Mouse (Mus musculus) R1 (cell line): ENCODE measurements at regions not wholly inside any gene's neighbourhood (a gene's known extent, or its start where the extent isn't known, plus 50 kb on each side); places are given as distances from the start of the nearest gene placed in this dataset.

Experiments used
- DNase-seq: peaks from one replicate; pipeline ENCODE4 v3.0.0-alpha.2; 2018; ENCODE audit warnings: low read depth, low spot score

DNA sequence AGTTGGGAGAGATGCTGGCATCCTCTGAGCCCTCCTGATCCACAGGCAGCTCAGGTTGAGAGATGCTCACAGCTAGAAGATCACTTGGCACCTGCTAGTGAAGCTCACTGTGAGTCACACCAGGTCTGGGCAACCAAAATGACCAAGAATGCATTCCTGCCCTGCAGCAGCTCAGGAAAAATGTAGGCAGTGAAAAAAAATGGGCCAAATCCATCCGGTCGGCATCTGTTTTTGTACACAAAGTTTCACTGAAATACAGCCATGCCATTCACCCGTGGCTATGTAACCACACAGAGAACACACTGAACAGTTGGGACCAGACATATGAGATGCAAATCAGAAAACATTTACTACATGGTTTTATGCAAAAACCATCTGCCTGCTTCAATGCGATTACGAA is 135.1 kb downstream of the Tomm20 start:
- DNase-seq = no peak

DNA sequence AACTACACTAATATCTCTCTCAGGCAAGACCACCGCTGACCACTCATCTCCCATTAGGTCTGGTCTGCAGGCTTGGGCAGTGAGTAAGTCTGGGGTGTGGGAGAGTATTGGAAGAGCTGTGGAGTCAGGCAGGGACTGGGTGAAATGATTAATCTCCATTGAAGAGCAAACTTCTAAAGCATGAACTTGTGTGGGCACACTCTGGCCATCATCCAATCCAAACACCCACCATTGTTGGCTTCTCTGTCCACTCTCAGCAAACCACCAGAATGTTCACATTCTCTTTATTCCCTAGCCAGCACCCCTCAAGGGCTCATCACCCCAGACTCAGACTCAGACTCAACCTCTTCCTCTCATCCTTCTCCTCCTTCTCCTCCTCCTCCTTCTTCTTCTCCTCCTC is 136.3 kb downstream of the Tomm20 start:
- DNase-seq = no peak

DNA sequence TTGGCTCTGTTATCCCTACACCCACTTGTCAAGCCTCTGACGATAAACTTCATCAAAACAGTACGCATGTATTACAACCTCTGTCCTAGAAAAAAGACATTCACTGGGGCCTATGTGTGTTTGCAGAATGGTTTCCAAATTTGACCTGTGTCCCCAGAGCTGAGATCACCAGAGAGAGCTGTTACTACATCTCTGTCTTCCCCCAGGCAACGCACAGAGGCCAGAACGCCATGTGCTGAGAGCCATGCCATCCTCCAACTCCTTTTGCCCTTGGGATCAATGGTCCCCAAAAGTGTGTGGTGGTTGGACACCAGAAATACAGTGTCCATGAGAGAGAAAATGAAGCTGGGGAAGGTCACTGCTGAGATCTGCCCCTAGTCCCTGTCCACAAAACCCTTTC is 137.1 kb downstream of the Tomm20 start:
- no peak for DNase-seq

DNA sequence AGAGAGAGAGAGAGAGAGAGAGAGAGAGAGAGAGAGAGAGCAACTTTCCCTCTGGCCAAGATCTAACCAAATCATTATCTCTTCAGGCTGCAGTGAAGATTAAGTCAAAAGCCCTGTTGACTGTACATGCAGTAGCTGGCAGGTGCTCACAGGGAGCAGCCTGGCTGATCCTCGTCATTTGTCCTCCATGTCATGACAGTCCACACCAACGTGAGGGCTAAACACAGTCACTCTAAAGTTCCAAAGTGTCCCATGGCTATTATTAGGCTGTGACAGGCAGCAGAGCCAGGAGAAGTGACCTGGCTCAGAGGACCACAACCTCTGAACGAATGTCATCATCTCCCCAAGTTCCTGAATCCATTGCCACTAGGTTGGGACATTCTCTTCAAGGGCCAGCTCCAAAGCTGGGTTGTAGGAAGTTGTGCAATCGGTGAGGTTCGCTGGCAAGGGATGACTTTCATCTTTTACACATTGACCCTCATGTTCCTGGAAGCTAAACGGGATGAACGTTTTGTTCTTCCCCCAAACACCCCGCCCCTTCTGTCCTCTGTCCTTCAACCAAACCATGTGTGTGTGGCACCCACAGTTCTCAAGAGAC is 138.4 kb downstream of the Tomm20 start:
- no peak for DNase-seq

DNA sequence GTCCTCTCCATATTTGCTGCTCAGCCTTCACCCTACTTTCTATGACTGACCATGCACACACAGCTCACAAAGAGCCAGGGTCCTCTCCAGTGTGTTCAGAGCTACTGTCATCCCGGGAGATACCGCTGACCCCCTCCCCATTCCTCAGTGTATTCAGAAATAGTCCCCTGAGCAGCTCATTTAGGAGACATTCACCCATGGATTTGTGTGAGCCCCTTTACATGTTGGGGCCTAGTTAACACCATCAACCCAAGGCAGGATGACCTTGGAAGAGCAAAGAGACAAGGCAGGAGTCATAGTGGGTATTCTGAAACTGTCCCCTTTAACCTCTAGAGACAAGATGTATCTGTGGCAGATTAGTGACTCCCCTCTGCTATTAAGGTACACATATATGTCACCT is 139.1 kb downstream of the Tomm20 start:
- DNase-seq = no peak

DNA sequence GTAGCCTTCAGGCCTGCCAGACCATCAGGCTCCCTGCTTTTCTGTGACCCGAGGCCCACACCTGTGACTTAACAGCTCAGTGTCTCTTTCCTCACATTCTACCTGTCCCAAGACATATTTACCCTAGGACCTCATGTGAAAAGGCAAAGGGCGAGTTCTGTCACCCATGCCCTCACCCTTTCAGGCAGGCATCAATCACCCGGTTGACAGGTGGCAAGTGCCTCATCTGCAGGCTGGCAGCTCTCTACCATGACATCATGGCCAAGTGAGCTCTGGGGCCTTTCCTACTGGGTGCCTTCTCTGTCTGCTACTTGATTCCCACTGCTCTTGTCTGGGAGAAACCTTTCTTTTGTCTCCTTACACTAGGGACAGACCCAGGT is 139.5 kb downstream of the Tomm20 start:
- no peak for DNase-seq

DNA sequence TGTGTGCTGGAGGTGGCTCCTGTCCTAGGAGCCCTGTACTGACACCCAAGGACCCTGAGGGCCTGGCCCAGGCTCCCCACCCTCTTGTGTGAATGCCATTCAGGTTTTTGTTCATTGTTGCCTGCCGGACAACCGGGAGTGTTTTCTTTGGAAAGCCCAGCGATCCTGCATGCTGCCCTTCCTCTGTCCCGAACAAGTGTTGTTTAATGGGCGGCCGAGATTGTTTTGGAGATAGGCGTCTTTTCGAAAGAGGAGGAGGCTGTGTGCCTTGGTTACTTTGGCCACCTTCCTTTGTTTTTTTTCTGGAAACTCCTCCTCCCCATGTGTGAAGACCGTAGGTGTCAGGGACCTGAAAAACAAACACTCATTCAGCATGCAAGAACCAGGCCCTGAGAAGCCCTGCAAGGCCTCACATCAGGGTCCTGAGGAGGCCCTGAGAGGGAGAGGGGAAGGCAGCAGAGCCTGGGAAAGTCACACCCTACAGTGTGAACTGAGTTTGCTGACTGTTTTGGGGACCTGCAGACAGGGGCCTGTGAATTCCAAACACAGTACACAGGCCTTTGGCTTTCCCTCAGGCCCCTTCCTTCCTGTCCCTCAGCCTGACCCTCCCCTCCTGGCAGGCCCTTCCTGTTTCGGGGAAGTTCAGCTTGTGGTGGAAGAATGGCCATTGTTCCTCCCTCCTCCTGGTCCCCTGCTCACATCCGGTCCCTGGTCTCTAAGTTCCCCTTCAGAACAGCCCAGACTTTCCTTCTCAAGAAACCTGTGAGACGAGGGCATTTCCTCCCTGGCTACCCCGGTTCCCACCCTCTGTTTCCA is 140.1 kb downstream of the Tomm20 start:
- peak; percentile 39 for DNase-seq

DNA sequence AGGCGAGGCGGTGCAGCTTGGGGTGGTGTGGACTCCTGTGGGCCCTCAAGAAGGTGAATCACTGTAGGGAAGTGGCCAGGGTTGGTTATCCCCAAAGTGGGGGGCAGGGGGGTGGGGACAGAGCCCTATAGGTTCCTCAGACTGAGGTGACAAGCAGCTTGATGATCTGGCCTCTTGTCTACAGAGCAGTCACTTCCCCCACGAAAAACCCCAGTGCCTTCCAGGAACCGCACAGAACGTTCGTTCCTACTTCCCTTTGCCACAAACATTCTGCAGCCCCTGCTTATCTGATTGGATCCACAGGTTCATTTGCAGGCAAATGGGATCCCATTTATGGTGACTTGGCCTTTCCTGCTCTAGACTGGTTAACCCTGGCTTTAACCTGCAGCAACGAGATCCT is 141.5 kb downstream of the Tomm20 start:
- no peak for DNase-seq

DNA sequence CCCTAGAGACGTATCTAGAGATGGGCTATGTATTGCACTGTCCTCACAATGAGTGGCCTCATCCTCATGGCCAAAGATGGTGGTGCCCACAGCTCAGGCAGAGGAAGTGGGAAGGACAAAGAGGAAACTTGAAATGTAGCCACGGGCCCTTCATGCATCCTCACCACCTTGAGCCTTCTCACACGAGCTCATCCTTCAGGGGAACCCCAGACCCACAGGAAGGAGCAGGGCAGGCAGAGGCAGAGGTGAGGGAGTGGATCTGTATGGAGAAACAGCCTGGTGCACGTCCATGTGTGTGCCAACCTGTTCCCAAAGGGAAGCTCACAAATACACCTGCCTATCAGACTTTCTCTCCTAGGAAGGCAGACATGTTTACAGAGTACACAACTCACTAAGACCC is 143.0 kb downstream of the Tomm20 start:
- DNase-seq = no peak

DNA sequence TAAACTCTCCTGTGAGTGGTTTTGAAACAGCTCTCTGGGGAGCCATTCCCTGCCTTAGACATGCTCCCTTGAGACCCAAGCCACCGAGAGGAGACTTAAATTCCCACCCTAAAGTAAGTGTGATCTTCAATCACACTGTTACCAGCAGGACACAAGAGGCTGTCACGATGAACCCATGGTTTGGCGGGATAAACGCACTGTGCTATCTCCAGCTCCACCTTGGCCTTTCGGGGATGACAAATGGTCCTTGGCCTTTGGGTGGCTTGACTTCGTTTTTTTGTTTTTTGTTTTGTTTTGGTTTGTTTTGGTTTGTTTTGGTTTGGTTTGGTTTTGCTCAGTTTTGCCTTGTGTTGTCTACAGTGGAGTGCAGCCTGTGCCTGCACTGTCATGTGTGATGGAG is 144.7 kb downstream of the Tomm20 start:
- DNase-seq = no peak

DNA sequence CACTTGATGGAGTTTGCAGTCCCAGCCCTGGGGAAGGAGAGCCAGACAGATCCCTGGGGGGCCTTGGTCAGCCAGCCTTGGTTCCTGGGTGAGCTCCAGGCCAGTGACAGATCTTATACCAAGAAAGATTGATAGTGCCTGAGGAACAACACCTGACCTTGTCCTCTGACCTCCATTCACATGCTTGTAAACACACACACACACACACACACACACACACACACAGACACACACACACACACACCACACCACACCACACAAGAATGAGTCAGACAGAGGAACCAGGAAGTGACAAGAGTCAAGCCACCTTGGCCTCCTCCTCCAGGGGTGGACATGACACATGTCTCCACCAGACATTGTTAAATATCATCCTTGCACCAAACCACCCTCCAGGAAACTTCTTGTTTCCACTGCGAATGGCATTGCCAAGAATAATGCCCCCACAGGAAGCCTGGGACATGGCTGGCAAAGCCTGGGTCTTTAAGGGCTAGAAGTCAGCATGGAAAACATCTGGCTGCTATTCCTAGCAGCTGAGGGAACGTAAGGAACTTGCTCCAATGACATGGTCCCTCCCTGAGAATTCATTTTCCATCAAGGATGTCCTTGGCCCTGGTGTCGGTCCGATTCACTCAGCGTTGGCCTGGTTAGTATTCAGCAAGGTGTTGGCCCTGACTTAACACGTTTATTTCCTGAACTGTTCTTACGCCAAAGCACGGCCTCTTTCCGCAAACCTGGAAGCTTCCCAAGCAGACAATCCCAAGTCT is 147.9 kb downstream of the Tomm20 start:
- DNase-seq = no peak

DNA sequence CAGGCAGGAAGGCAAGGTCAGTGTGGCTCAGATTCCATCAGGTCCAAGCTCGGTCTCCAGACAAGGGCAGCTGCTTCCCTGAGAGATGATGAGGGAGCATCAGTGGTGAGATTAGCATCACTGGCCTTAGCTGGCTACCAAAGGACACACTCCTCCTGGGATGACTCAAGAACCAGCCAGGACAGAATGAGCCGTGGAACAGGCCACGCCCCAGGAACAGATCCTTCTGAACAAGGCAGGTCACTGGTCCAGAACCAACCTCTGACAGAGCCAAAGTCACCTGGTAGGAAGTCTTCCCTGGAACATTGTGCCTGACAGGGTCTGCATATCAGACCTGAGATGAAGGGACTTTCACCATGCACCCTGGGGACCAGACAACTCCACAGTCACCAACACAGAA is 152.0 kb downstream of the Tomm20 start:
- DNase-seq = no peak

DNA sequence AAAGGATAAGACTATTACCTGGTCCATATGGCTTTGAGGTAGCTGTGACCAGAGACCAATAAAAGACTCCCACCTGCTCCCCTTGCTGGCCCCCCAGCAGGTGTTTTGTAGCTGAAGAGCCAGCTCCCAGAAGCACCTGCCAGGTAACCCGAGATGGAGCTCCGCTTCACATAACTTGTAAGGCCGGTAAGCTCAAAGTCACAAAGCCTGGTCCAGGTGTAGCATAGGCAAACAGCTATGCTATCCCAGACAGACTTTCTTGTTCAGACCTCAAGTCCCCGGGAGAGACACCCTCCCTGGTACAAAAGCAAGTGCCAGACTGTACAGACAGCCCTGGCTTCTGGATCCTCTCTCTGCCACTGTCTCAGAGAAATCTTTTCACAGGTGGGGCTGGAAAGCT is 154.6 kb downstream of the Tomm20 start:
- DNase-seq = no peak

DNA sequence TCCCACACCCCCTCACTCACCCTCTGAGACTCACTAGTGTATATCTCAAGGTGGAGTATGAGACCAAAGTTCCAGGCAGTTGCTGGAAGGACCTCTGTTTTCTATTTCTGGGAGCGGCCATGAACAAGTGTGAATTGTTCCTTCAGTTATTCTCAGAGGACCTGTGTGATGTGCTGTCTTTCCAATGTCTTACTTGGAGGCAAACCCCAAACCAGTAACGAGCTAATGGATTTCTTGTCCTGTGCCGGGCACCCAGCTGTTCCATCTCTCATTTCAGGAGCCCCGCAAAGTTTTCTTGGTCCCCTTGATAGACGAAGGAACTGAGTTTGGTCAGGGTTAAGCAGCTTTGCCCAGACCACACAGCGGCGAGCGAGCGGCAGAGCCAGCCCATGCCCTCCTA is 155.4 kb downstream of the Tomm20 start:
- no peak for DNase-seq

DNA sequence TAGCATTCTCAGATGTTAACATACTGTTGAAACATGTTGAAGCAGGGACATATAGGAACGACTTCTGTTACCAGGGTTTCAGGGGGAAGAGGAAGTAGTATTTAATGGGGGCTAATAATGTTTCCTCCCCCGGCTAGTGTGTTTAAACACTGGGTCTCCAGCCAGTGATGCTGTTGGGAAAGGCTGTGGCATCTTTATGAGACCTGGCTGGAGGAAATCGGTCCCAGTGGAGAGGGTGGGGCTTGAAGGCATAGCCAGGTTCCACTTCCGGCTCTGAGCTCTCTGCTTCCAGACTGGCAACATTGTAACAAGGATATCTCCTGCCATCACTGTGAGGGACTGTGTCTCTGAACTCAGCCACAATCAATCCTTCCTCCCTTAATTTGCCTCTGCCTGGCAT is 156.6 kb downstream of the Tomm20 start:
- DNase-seq = no peak

DNA sequence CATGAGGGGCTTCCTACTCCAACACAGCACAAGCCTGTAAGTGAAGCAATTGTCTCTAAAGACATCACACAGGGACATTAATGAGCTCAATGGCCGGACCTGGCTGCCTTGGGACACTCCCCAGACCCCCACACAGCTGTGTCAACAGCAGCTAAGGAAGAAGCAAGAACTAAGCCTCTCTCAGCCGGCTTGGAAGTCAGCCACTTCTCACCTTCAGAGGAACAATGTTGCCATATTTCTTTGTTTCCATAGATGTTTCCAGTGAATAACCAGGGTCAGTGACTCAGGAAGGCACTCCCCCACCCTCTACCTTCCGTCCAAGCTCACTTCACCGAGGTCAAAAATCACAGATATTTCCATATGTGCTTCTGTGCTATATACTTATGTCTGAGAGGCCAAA is 157.0 kb downstream of the Tomm20 start:
- no peak for DNase-seq

DNA sequence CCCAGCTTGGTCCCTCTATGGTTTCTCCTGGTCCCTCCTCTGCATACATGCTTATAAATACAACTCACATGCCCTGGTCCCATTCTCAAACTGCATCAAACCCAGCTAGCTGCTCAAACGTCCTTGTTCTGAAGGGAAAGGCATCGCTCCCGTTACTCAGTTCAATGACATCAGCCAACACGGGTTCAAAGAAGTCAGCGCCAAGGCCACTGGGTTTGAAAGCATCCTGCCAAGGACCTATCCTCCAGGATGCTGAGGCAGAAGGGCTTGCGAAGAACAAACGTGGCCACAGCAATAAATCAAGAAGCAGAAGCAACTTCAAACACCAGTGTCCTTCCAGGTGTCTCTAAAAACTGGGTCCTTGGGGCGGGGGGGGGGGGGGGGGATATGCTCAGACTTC is 158.2 kb downstream of the Tomm20 start:
- no peak for DNase-seq

DNA sequence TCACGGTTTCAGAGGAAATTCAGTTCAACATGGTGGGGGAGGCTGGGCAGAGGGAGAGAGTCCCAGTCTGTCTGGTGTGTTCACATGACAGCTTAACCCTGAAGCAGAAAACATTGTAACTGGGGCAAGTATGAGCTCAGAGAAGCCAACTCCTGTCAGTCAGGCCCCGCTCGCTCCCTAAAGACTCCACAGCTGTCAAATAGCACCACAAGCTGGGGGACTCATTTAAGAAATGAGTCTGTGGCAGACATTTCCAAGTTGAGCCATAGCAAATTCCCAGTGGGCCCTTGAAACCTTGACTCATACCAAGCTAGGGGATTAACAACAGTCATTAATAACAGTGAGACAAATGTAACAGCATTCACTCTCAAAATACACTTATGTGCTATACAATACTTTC is 160.4 kb downstream of the Tomm20 start:
- DNase-seq = no peak

DNA sequence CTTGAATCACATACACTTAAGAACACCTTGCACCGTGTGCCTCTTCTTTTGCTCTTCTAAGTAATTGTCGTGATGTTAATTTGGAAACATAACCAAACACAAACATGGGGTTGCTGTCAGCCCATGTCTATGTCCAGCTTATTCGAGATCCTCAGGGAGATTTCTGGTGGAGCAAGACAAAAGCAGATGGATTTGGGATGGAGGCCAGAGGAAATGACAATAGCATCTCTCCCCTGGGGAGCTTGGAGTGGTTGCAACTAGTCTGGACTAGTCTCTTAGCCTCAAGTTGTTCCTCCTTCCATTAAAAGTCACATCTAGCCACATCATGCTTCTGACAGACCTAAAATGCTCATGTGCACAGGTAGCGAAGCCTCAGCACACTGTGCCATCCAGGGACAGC is 161.0 kb downstream of the Tomm20 start:
- no peak for DNase-seq

DNA sequence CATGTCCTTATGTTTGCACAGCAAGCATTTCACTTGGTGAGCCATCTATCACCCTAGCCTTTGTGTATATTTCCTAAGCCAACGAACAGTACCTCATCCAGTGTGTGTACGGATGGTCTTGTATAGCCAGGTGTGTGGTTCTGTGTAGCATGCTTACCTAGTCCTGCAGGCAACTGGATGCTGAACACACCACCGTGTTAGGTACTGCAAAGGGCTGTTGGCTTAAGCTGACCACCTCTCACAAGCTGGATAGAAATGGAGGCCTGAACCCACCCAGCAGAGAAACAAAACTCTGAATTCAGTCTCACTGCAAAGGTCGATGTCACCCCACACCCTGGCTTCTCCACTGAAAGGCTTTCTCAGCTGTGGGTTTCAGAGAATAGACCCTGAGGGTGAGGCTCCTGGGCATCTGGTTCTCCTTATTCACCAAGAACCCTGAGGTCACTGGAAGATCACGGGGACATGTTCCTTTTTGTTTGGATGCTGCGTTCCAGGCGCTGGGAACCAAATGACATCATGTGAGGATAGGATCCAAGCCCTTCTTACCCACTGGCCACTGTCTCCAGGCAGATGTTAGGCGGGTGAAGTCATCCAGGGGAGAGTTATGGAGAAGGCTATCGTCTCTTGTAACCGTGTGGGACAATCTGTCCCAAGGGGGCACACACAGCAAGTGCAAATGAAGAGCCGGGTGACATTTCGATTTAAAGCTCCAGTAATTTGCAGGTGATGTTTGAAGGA is 161.8 kb downstream of the Tomm20 start:
- no peak for DNase-seq

DNA sequence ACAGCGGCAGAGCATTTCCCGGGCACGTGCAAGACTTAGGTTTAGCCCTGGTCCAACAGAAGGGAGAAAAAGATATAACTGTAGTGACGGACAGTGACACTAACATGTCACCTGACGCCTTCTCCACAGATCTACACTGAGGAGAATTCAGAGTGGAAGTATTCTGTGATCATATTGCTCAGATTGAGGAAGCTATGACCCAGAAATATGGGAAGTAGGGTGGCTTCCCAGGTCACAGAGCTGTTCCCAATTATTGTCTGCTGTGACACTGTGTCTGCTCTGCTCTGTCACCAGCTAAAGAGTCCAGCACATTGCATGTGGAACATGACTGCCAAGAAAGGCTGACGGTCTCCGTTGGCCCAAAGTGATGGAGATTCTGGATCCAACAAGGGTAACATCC is 167.0 kb downstream of the Tomm20 start:
- no peak for DNase-seq

DNA sequence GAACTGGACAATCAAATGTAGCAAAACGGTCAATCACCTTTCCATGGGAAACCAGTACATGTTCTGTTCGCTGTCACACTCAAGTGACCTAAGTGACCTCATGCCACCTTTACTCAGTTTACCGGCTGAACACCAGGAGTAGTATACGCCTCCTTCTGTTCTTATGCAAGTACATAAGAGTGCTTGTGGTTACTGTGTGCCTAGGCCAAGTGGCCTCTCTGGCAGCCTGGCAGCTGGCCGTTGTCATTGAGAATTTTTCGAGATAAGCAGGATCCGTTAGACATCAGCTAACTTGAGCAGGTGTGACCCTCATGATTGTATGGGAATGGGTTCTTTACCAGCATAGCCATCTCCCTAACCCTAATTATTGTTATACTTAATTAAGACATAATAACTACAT is 167.5 kb downstream of the Tomm20 start:
- no peak for DNase-seq
